Mouse (Mus musculus): ENCODE measurements around the gene Kcnk10.

DNA sequence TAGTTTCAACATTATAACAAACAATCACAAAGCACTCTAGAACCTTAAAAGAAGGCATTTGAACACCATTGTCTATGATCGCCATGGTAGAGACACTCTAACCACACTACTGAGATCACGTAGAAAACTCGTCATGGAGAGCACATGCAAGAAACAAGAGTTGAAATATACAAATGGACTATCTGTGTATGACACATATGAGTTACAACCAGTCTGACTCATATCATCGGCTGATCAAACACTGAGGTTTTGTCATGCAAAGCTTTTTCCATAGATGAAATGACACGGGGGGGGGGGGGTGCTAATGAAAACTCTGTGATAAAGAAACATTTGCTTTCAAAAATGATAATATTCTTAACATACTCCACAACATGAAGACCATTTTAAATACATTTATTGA lies 133.2 kb downstream of the Kcnk10 start:
- TF ChIP-seq CTCF (conservative IDR thresholded peaks at IDR 0.05; ENCODE audit: low read length) = no peak
- no peak for TF ChIP-seq NANOG (IDR thresholded peaks at IDR 0.05; ENCODE audit: borderline replicate concordance, low read length)
